Mouse (Mus musculus): ENCODE data around the gene Ercc6. TPM values are rescaled to one million over a fixed set of nuclear protein-coding genes. Genes with fewer than 3 reads are reported as not detected.

Ercc6 gene
- polyA plus RNA-seq, 1 experiment from 2014 or later: 25.7 TPM

DNA sequence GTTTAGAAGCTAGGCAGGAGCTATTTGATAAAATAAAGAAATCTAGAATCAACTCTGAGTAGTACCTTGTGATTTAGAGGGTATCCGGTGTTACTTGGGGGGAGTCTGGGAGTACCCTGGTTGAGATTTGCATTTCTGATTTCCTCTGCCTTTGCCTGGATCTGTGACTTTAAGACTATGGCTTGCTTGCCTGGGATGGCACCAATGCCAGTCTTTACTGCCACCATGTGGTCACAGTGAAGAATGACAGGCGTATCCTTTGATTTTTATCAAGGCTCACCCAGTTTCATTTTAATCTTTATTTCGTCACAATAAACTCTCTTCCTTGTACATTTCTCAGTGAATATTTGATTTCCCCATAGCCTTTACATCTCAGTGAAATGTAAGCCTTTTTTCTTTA, 31.3 kb upstream of the Ercc6 start:
- Histone ChIP-seq H3K9ac (ENCODE audit: low read length) (no peak overlapping the region), H3K27ac (ENCODE audit: low read depth, low read length) (no peak overlapping the region), H3K4me3 (ENCODE audit: low read depth, low read length) (no peak overlapping the region), H3K36me3 (ENCODE audit: control insufficient read depth, insufficient read depth, low read length) (no peaks in the 10 kb centered on the region), H3K27me3 (ENCODE audit: control insufficient read depth, insufficient read depth, low read length) (no peaks in the 10 kb centered on the region), H3K4me1 (ENCODE audit: control insufficient read depth, insufficient read depth, low read length) (no peaks in the 10 kb centered on the region), H3K4me2 (ENCODE audit: low read depth) (no peak overlapping the region), H3K9me3 (ENCODE audit: control insufficient read depth, low read length) (no peaks in the 10 kb centered on the region)
- WGBS: 8% methylated on average over 3 of the region's 3 CpGs
- DNase-seq (ENCODE audit: low spot score): peak; percentile 23
- no peak for ATAC-seq (ENCODE audit: insufficient read depth, low FRiP score, low TSS enrichment)

GRCm38 (mm10) chr14:32492521-32492920, 20.8 kb upstream of the Ercc6 start:
- DNase-seq (ENCODE audit: low spot score) (peak; percentile 28), ATAC-seq (ENCODE audit: insufficient read depth, low FRiP score, low TSS enrichment) (no peak)
- Histone ChIP-seq H3K9me3 (ENCODE audit: control insufficient read depth, low read length) (no peaks in the 10 kb centered on the region), H3K36me3 (ENCODE audit: control insufficient read depth, insufficient read depth, low read length) (no peaks in the 10 kb centered on the region), H3K27ac (ENCODE audit: low read depth, low read length) (no peak overlapping the region), H3K4me1 (ENCODE audit: control insufficient read depth, insufficient read depth, low read length) (no peaks in the 10 kb centered on the region), H3K4me2 (ENCODE audit: low read depth) (no peak overlapping the region), H3K9ac (ENCODE audit: low read length) (no peak overlapping the region; the same call in 1 of the 2 replicates), H3K4me3 (ENCODE audit: low read depth, low read length) (no peak overlapping the region), H3K27me3 (ENCODE audit: control insufficient read depth, insufficient read depth, low read length) (no peaks in the 10 kb centered on the region)
- 29% methylated on average over 13 of the region's 13 CpGs for whole genome bisulfite sequencing

DNA sequence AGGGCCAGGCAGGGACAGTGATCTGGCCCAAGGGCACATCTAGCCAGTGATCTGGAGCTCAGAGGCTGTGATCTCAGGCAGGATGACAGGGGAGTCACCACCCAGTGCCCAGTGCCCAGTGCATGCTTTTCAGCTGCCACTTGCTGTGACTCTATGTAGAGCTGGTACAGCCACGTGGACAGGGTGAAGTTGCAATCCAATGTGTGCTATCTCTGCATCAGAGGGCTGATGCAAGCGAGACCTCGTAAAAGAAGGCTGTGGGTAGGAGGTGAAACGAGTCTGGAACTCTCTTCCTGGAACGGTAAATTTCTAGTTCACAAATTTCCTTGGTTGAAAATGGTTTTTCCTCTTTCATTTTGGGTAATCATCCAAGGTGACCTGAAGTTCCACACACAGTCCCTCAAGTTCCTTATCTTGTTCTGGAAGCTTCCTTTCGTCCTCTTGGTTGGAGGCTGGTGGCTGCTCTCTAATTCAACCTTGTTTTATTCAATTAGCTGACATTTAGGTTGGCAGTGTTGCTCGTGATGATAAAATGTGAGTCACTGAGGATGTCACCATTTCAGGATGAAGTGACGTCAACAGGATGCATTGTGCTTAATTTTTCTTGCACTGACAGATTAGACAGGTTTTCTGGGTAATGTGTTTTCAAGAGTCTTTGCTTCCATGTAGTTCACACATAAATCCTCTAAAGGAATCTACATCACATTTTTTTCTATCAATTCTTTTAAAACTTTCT, 17.0 kb upstream of the Ercc6 start:
- WGBS: 82% methylated on average over 8 of the region's 8 CpGs
- DNase-seq (ENCODE audit: low spot score) (no peak), ATAC-seq (ENCODE audit: insufficient read depth, low FRiP score, low TSS enrichment) (no peak)
- Histone ChIP-seq H3K9me3 (ENCODE audit: control insufficient read depth, low read length) (no peaks in the 10 kb centered on the region), H3K9ac (ENCODE audit: low read length) (no peak overlapping the region), H3K36me3 (ENCODE audit: control insufficient read depth, insufficient read depth, low read length) (no peaks in the 10 kb centered on the region), H3K4me2 (ENCODE audit: low read depth) (no peak overlapping the region), H3K27me3 (ENCODE audit: control insufficient read depth, insufficient read depth, low read length) (no peaks in the 10 kb centered on the region), H3K4me3 (ENCODE audit: low read depth, low read length) (no peak overlapping the region), H3K4me1 (ENCODE audit: control insufficient read depth, insufficient read depth, low read length) (no peaks in the 10 kb centered on the region), H3K27ac (ENCODE audit: low read depth, low read length) (no peak overlapping the region)

- Histone ChIP-seq H3K9ac (ENCODE audit: low read length) (no peak overlapping the region), H3K27me3 (ENCODE audit: control insufficient read depth, insufficient read depth, low read length) (no peaks in the 10 kb centered on the region), H3K4me2 (ENCODE audit: low read depth) (no peak overlapping the region), H3K36me3 (ENCODE audit: control insufficient read depth, insufficient read depth, low read length) (no peaks in the 10 kb centered on the region), H3K4me3 (ENCODE audit: low read depth, low read length) (no peak overlapping the region), H3K9me3 (ENCODE audit: control insufficient read depth, low read length) (no peaks in the 10 kb centered on the region), H3K4me1 (ENCODE audit: control insufficient read depth, insufficient read depth, low read length) (no peaks in the 10 kb centered on the region), H3K27ac (ENCODE audit: low read depth, low read length) (no peak overlapping the region)
- WGBS: 79% methylated on average over 2 of the region's 2 CpGs
- ATAC-seq (ENCODE audit: insufficient read depth, low FRiP score, low TSS enrichment) (no peak), DNase-seq (ENCODE audit: low spot score) (no peak)
These were observed 12.0 kb upstream of the Ercc6 start for GRCm38 (mm10) chr14:32501303-32501702.

DNA sequence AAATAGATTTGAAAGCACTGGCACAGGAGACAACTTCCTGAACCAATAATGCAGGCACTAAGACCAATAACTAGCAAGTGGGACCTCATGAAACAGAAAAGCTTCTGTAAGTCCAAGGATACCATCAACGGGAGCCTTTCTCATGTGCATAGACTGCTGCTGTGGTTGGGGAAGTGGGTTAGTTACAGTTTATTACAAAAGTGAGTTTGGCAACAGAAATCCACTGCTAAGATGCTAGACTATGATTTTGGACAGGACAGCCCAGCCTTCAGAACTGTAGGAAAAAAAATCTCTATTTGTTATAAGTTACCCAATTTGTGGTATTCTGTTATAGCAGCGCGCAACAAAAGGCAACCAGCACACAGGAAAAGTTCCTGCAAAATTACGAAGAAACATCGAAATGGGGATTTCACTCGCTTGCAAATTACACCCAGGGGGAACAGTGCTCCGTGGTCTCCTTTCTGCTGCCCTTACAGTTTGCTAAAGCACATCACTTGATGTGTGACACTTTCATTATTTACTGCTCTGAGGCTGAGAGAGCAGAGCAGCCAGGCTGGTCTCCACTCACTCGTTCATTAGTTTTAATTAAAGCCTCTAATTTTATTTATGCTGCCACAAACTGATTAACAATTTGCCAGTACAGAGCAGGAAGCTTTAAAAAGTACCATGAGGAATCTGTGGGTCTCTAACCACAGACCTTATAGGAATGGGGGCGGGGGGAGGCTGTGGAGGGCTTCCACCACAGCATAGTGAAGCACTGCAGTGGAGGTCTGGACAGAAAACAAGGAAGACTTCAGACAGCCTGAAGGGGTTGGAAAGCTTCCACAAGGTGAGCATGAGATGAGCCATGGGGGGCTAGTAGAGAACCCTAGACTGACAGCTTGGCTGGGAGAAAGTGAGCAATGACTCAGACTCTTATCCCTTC, 10.3 kb upstream of the Ercc6 start:
- no peaks in the 10 kb centered on the region for H3K9me3 ChIP-seq (ENCODE audit: control insufficient read depth, low read length)
- no peak overlapping the region for H3K9ac ChIP-seq (ENCODE audit: low read length)
- H3K36me3 ChIP-seq (ENCODE audit: control insufficient read depth, insufficient read depth, low read length): no peaks in the 10 kb centered on the region
- 75% methylated on average over 9 of the region's 9 CpGs for WGBS
- H3K4me3 ChIP-seq (ENCODE audit: low read depth, low read length): no peak overlapping the region
- no peaks in the 10 kb centered on the region for H3K4me1 ChIP-seq (ENCODE audit: control insufficient read depth, insufficient read depth, low read length)
- ATAC-seq (ENCODE audit: insufficient read depth, low FRiP score, low TSS enrichment): no peak
- H3K27ac ChIP-seq (ENCODE audit: low read depth, low read length): no peak overlapping the region
- no peak for DNase-seq (ENCODE audit: low spot score)
- H3K4me2 ChIP-seq (ENCODE audit: low read depth): no peak overlapping the region
- H3K27me3 ChIP-seq (ENCODE audit: control insufficient read depth, insufficient read depth, low read length): no peaks in the 10 kb centered on the region

DNA sequence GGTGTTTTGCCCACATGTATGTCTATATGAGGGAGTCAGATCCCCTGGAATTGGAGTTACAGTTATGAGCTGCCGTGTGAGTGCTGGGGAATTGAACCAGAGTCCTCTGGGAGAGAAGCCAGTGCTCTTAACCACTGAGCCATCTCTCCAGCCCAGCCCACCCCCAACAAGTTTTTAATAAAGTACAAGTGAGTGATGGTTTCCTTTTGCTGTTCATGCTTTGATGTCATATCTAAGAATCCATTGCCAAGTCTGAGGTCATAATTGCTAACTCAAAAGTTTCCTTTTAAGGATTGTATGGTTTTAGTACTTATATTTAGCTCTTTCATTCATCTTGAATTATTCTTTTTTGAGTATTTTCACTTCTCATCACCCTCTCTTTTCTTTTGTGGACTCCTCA, 9.4 kb upstream of the Ercc6 start:
- Histone ChIP-seq H3K36me3 (ENCODE audit: control insufficient read depth, insufficient read depth, low read length) (no peaks in the 10 kb centered on the region), H3K4me2 (ENCODE audit: low read depth) (no peak overlapping the region), H3K4me3 (ENCODE audit: low read depth, low read length) (no peak overlapping the region), H3K27me3 (ENCODE audit: control insufficient read depth, insufficient read depth, low read length) (no peaks in the 10 kb centered on the region), H3K4me1 (ENCODE audit: control insufficient read depth, insufficient read depth, low read length) (no peaks in the 10 kb centered on the region), H3K27ac (ENCODE audit: low read depth, low read length) (no peak overlapping the region), H3K9me3 (ENCODE audit: control insufficient read depth, low read length) (no peaks in the 10 kb centered on the region), H3K9ac (ENCODE audit: low read length) (no peak overlapping the region)
- no peak for DNase-seq (ENCODE audit: low spot score)
- WGBS: 94% methylated on average over 1 of the region's 1 CpGs
- ATAC-seq (ENCODE audit: insufficient read depth, low FRiP score, low TSS enrichment): no peak

DNA sequence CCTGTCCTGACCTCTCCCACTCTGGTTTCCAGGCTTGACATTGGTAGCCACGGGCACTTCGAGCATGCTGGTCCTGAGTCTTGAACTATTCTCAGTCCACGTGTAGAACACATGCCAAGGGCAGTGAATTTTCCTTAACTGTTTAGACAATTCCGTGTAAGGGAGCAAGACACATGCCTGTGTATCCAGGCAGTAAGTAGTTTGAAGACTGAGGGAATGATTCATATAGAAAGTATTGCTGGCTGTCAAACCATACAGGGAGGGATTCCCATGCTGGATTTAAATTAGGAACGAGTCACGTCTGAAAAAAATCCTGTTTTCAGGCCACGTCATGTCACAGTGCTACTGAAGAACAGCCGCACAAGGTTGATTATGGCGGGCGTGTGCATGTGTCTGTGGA, 7.0 kb upstream of the Ercc6 start:
- no peak overlapping the region for H3K4me3 ChIP-seq (ENCODE audit: low read depth, low read length)

GRCm38 (mm10) chr14:32507216-32507615, 6.1 kb upstream of the Ercc6 start:
- ATAC-seq (ENCODE audit: insufficient read depth, low FRiP score, low TSS enrichment) (no peak), DNase-seq (ENCODE audit: low spot score) (no peak)
- WGBS: 86% methylated on average over 4 of the region's 4 CpGs
- Histone ChIP-seq H3K9me3 (ENCODE audit: control insufficient read depth, low read length) (no peaks in the 10 kb centered on the region), H3K9ac (ENCODE audit: low read length) (no peak overlapping the region), H3K4me2 (ENCODE audit: low read depth) (no peak overlapping the region), H3K4me1 (ENCODE audit: control insufficient read depth, insufficient read depth, low read length) (no peaks in the 10 kb centered on the region), H3K27me3 (ENCODE audit: control insufficient read depth, insufficient read depth, low read length) (no peaks in the 10 kb centered on the region), H3K4me3 (ENCODE audit: low read depth, low read length) (no peak overlapping the region), H3K36me3 (ENCODE audit: control insufficient read depth, insufficient read depth, low read length) (no peaks in the 10 kb centered on the region), H3K27ac (ENCODE audit: low read depth, low read length) (no peak overlapping the region)

More for the DNA sequence above, 7.0 kb upstream of the Ercc6 start:
- H3K36me3 ChIP-seq (ENCODE audit: control insufficient read depth, insufficient read depth, low read length): no peaks in the 10 kb centered on the region
- H3K4me2 ChIP-seq (ENCODE audit: low read depth): no peak overlapping the region
- no peak overlapping the region for H3K9ac ChIP-seq (ENCODE audit: low read length)
- DNase-seq (ENCODE audit: low spot score) (no peak), ATAC-seq (ENCODE audit: insufficient read depth, low FRiP score, low TSS enrichment) (no peak)
- no peaks in the 10 kb centered on the region for H3K27me3 ChIP-seq (ENCODE audit: control insufficient read depth, insufficient read depth, low read length)
- H3K9me3 ChIP-seq (ENCODE audit: control insufficient read depth, low read length): no peaks in the 10 kb centered on the region
- 91% methylated on average over 10 of the region's 10 CpGs for WGBS
- H3K27ac ChIP-seq (ENCODE audit: low read depth, low read length): no peak overlapping the region
- no peaks in the 10 kb centered on the region for H3K4me1 ChIP-seq (ENCODE audit: control insufficient read depth, insufficient read depth, low read length)
